Mouse (Mus musculus): ENCODE measurements around the gene Snx25. TPM values are rescaled to one million over a fixed set of nuclear protein-coding genes. Genes with fewer than 3 reads are reported as not detected.

The Snx25 gene
- polyA plus RNA-seq, 1 experiment, result 5.1 TPM

- no peak for DNase-seq (ENCODE audit: low read depth)
Observed at GRCm38 (mm10) chr8:46010746-46011680, 140.9 kb downstream of the Snx25 start.

GRCm38 (mm10) chr8:46010306-46010705, 141.7 kb downstream of the Snx25 start:
- DNase-seq (ENCODE audit: low read depth), result no peak

- no peak for DNase-seq (ENCODE audit: low read depth)
Observed at GRCm38 (mm10) chr8:46007050-46007672, 144.8 kb downstream of the Snx25 start.

GRCm38 (mm10) chr8:46005596-46005995, 146.4 kb downstream of the Snx25 start, which contains the start of gene Ankrd37:
Gene Ankrd37 (minus strand): TSS chr8:46005707.
- no peak for DNase-seq (ENCODE audit: low read depth)

- no peak for DNase-seq (ENCODE audit: low read depth)
Observed at GRCm38 (mm10) chr8:45999784-46000705, 151.9 kb downstream of the Snx25 start.

GRCm38 (mm10) chr8:45999138-45999783, 152.7 kb downstream of the Snx25 start, which contains the start of gene Lrp2bp:
Gene Lrp2bp (plus strand): TSS chr8:45999303.
- DNase-seq (ENCODE audit: low read depth), result no peak

GRCm38 (mm10) chr8:45998228-45998627, 153.7 kb downstream of the Snx25 start:
- no peak for DNase-seq (ENCODE audit: low read depth)

- no peak for DNase-seq (ENCODE audit: low read depth)
Observed at GRCm38 (mm10) chr8:45995576-45995975, 156.4 kb downstream of the Snx25 start.

GRCm38 (mm10) chr8:45994111-45994510, 157.8 kb downstream of the Snx25 start:
- DNase-seq (ENCODE audit: low read depth), result no peak

- no peak for DNase-seq (ENCODE audit: low read depth)
Observed at GRCm38 (mm10) chr8:45990631-45991310, 161.2 kb downstream of the Snx25 start.

- DNase-seq (ENCODE audit: low read depth), result no peak
Observed at GRCm38 (mm10) chr8:45988189-45988588, 163.8 kb downstream of the Snx25 start.

- no peak for DNase-seq (ENCODE audit: low read depth)
Observed at GRCm38 (mm10) chr8:45986665-45987064, 165.3 kb downstream of the Snx25 start.

Other genes with a start within 250 kb of the Snx25 start
- gene Ccdc110, start 217.5 kb downstream of the Snx25 start, polyA plus RNA-seq (2012; rRNA removed), result 0.04 and 0.16 TPM in 2 replicates
- gene 1700029J07Rik, start 176.9 kb downstream of the Snx25 start, polyA plus RNA-seq (2012; rRNA removed), result 1.6 and 1.8 TPM in 2 replicates
- gene Ufsp2, start 176.6 kb downstream of the Snx25 start, polyA plus RNA-seq (2012; rRNA removed), result 26.8 and 28.8 TPM in 2 replicates
- 0.22 and 0.33 TPM in 2 replicates for gene Lrp2bp, start 152.9 kb downstream of the Snx25 start, polyA plus RNA-seq (2012; rRNA removed)
- gene Ankrd37, start 146.5 kb downstream of the Snx25 start, polyA plus RNA-seq (2012; rRNA removed), result 3.3 and 4.1 TPM in 2 replicates
- 6.7 and 8.2 TPM in 2 replicates for gene Cfap97, start 388 bp downstream of the Snx25 start, polyA plus RNA-seq (2012; rRNA removed)
- gene Slc25a4, start 59.1 kb upstream of the Snx25 start, polyA plus RNA-seq (2012; rRNA removed), result 278 and 306 TPM in 2 replicates
- not detected in 2 replicates for gene Helt, start 142.5 kb upstream of the Snx25 start, polyA plus RNA-seq (2012; rRNA removed)

All from gonadal fat pad, adult 2 months (tissue).